Mouse (Mus musculus) midbrain, postnatal 0 days (tissue): ENCODE measurements around the gene Scyl1. TPM values are rescaled to one million over a fixed set of nuclear protein-coding genes. Genes with fewer than 3 reads are reported as not detected.

Source experiments
- ATAC-seq: fragments of 200-750 bp; cut with Nextera tagmentation; 2 replicates; pipeline ENCODE4 v1.8.0; 2017; ENCODE audit warnings: moderate number of reproducible peaks, mild to moderate bottlenecking, moderate TSS enrichment, moderate library complexity; ENCODE audit not compliant: low FRiP score
- DNase-seq: peaks from one replicate; pipeline ENCODE4 v3.0.0-alpha.2; 2015; ENCODE audit warnings: low spot score
- H3K27ac ChIP-seq: fragments of 300-500 bp; sonication (generic); 2 replicates; pipeline ENCODE4 v1.5.1; 2014; ENCODE audit warnings: low read depth, mild to moderate bottlenecking, low read length, mixed read lengths
- H3K27me3 ChIP-seq: fragments of 300-500 bp; sonication (generic); 2 replicates; pipeline ENCODE4 v1.6.1; 2014; ENCODE audit warnings: low read length, control low read depth, mixed read lengths; ENCODE audit not compliant: insufficient read depth
- H3K36me3 ChIP-seq: fragments of 300-500 bp; sonication (generic); 2 replicates; pipeline ENCODE4 v1.6.1; 2014; ENCODE audit warnings: low read length, control low read depth, mixed read lengths; ENCODE audit not compliant: insufficient read depth
- H3K4me1 ChIP-seq: fragments of 300-500 bp; sonication (generic); 2 replicates; pipeline ENCODE4 v1.6.1; 2014; ENCODE audit warnings: mild to moderate bottlenecking, control low read depth, antibody characterized with exemption, low read length, mixed read lengths; ENCODE audit not compliant: insufficient read depth
- H3K4me2 ChIP-seq: fragments of 300-500 bp; sonication (generic); 2 replicates; pipeline ENCODE4 v1.6.1; 2014; ENCODE audit warnings: low read depth, mild to moderate bottlenecking, low read length, mixed read lengths; ENCODE audit not compliant: poor library complexity, severe bottlenecking
- H3K4me3 ChIP-seq: fragments of 300-500 bp; sonication (generic); 2 replicates; pipeline ENCODE4 v1.5.1; 2014; ENCODE audit warnings: low read depth, mild to moderate bottlenecking, low read length, moderate library complexity
- H3K9ac ChIP-seq: fragments of 300-500 bp; sonication (generic); replicated peaks from 2 replicates; pipeline ENCODE4 v1.6.1; 2014; ENCODE audit warnings: mild to moderate bottlenecking, low read length, moderate library complexity, mixed read lengths; ENCODE audit not compliant: poor library complexity, severe bottlenecking
- H3K9me3 ChIP-seq: fragments of 300-500 bp; sonication (generic); 2 replicates; pipeline ENCODE4 v1.6.1; 2016; ENCODE audit warnings: low read length, control low read depth
- CTCF ChIP-seq: IDR thresholded peaks from 2 replicates; pipeline ENCODE4 v1.5.1; 2016; ENCODE audit warnings: antibody characterized with exemption, mild to moderate bottlenecking
- WGBS: fragments of 180-500 bp; shearing (Covaris S2); extraction: QIAGEN DNeasy Blood & Tissue Kit; methylation state at CpG from one replicate; pipeline ENCODE4 v1.1.7; 2014; 5-methylcytosine and 5-hydroxymethylcytosine counted together
- polyA plus RNA-seq: library from polyadenylated mRNA; unstranded; fragments of >200 nt; fragmentation: Nextera tagmentation; extraction: Ambion mirVana; gene quantifications from 2 replicates; pipeline ENCODE4 v1.2.1, GENCODE M21; 2015
- total RNA-seq: library from RNA; depleted of rRNA; stranded (reverse); fragments of >200 nt; gene quantifications from 2 replicates; pipeline ENCODE4 v1.2.3, GENCODE M21; 2014

Gene Scyl1
- total and polyA plus RNA-seq, 2 experiments from 2014 or later = 85.8 to 108 TPM

- 66% methylated on average over 2 of the region's 2 CpGs for WGBS
- H3K4me3 ChIP-seq = no peak overlapping the region
- peaks cover under 1% of the 10 kb centered on the region; the same call in 1 of the 2 replicates for H3K27me3 ChIP-seq
- H3K27ac ChIP-seq = no peak overlapping the region
- H3K4me1 ChIP-seq = no peaks in the 10 kb centered on the region
- no peak for TF ChIP-seq CTCF
- H3K4me2 ChIP-seq = no peak overlapping the region
- no peak overlapping the region for H3K9ac ChIP-seq
- no peaks in the 10 kb centered on the region for H3K36me3 ChIP-seq
- no peak for DNase-seq
- H3K9me3 ChIP-seq = no peaks in the 10 kb centered on the region
- ATAC-seq = no peak
Observed at GRCm38 (mm10) chr19:5739446-5739845, 31.8 kb downstream of the Scyl1 start.

- Histone ChIP-seq H3K36me3 (no peaks in the 10 kb centered on the region; the same call in 1 of the 2 replicates), H3K4me1 (peaks cover 13% of the 10 kb centered on the region; the same call in 1 of the 2 replicates), H3K27ac (no peak overlapping the region), H3K9me3 (no peaks in the 10 kb centered on the region), H3K4me3 (no peak overlapping the region), H3K4me2 (no peak overlapping the region), H3K27me3 (no peaks in the 10 kb centered on the region), H3K9ac (no peak overlapping the region)
- TF ChIP-seq CTCF = no peak
- WGBS = 80% methylated on average over 9 of the region's 9 CpGs
- DNase-seq = no peak
- no peak for ATAC-seq
Observed at GRCm38 (mm10) chr19:5734325-5734724, 36.9 kb downstream of the Scyl1 start.

- Histone ChIP-seq H3K36me3 (no peaks in the 10 kb centered on the region; the same call in 1 of the 2 replicates), H3K4me2 (peak overlapping the region; percentile 95), H3K9ac (peak overlapping the region; percentile 73), H3K9me3 (no peaks in the 10 kb centered on the region), H3K4me3 (peak overlapping the region; percentile 69), H3K4me1 (peaks cover 24% of the 10 kb centered on the region; the same call in 1 of the 2 replicates), H3K27ac (peak overlapping the region; percentile 33), H3K27me3 (no peaks in the 10 kb centered on the region)
- DNase-seq = peak; percentile 98
- under 1% methylated on average over 47 of the region's 47 CpGs for WGBS
- peak; percentile 89 for ATAC-seq
- TF ChIP-seq CTCF = no peak
Observed at GRCm38 (mm10) chr19:5731264-5731978, 39.8 kb downstream of the Scyl1 start.

- H3K36me3 ChIP-seq = no peaks in the 10 kb centered on the region; the same call in 1 of the 2 replicates
- H3K27ac ChIP-seq = no peak overlapping the region; the same call in 1 of the 2 replicates
- H3K4me1 ChIP-seq = peaks cover 32% of the 10 kb centered on the region; the same call in 1 of the 2 replicates
- H3K4me2 ChIP-seq = peak overlapping the region; percentile 95
- 73% methylated on average over 29 of the region's 29 CpGs for WGBS
- TF ChIP-seq CTCF = no peak
- H3K27me3 ChIP-seq = no peaks in the 10 kb centered on the region
- H3K9me3 ChIP-seq = no peaks in the 10 kb centered on the region
- ATAC-seq = no peak
- no peak for DNase-seq
- H3K9ac ChIP-seq = peak overlapping the region; percentile 73
- H3K4me3 ChIP-seq = peak overlapping the region; percentile 69
Observed at GRCm38 (mm10) chr19:5730314-5731186, 40.7 kb downstream of the Scyl1 start.

DNA sequence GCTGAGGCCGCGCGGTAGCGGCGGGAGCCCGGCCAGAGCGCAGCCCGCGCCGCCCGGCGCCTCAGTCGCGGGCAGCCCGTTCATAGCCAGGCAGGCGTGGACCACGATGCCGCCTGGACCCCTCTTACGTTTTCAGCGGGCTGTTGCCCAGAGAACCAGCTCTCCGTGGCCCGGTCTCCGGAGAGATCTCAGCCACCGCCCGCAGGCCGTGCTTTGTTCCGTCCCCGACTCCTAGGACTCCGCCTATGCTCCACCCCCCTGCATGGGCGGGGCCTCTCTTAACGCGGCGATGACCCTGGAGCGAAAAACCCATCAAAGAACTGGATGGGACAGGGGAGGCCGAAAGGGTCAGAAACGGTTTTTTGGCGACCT, 41.8 kb downstream of the Scyl1 start, which contains the start of gene Fam89b:
Gene Fam89b, minus strand, starts transcription at position 210 of the 372 bp plus-strand sequence.
- peak; percentile 92 for DNase-seq
- H3K4me1 ChIP-seq = peaks cover 32% of the 10 kb centered on the region; the same call in 1 of the 2 replicates
- peaks cover 6% of the 10 kb centered on the region for H3K36me3 ChIP-seq
- TF ChIP-seq CTCF = no peak
- H3K27ac ChIP-seq = peak within 1 kb of the TSS; percentile 95
- under 1% methylated on average over 37 of the region's 37 CpGs for WGBS
- ATAC-seq = peak; percentile 69
- peak within 1 kb of the TSS; percentile 96 for H3K9ac ChIP-seq
- H3K4me2 ChIP-seq = peak within 1 kb of the TSS; percentile 95
- no peaks in the 10 kb centered on the region for H3K27me3 ChIP-seq
- H3K9me3 ChIP-seq = no peaks in the 10 kb centered on the region
- peak within 1 kb of the TSS; percentile 92 for H3K4me3 ChIP-seq
